Mouse (Mus musculus) T-helper 2 cell (primary cell): ENCODE measurements at regions not wholly inside any gene's neighbourhood (a gene's known extent, or its start where the extent isn't known, plus 50 kb on each side); places are given as distances from the start of the nearest gene placed in this dataset.

Experiments used
- in situ Hi-C: fragments of 300-600 bp; cut with MboI, MseI; formaldehyde crosslinking; loops from one replicate; pipeline ENCODE4 v1.15.1; 2025; ENCODE audit warnings: high pct_unique_total_duplicates

GRCm38 (mm10) chr5:62939050-62939449 lies 125.4 kb downstream of the Dthd1 start:
- in situ Hi-C loops = loop anchor here (25.0 kb wide), 1 partner anchor 823 kb away; no protein-coding TSS in a partner anchor
